Mouse (Mus musculus): ENCODE measurements around the gene Spata13.

Spata13 gene

DNA sequence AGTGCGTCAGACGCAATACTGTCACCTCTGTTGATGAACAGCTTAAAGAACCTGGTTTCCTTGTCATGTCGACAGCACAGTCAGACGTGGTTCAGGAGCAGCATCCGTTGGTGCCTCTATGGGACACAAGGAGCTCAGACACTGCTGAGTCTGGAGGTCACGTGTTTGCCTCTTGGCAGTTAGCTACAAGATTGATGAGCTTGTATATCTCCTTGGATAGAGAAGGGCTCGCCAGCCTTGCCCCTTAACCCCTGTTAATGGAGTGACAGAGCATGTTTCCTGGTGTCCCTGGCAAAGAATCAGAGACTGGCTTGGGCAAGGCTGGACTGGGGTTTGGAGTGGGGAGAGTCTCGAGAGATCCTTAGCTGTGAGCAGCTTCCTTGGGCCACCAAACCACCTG, 4.4 kb downstream of the Spata13 start:
- in situ Hi-C loops (cut with MboI; ENCODE audit: unreplicated experiment in 2 of 2): no loop called here

DNA sequence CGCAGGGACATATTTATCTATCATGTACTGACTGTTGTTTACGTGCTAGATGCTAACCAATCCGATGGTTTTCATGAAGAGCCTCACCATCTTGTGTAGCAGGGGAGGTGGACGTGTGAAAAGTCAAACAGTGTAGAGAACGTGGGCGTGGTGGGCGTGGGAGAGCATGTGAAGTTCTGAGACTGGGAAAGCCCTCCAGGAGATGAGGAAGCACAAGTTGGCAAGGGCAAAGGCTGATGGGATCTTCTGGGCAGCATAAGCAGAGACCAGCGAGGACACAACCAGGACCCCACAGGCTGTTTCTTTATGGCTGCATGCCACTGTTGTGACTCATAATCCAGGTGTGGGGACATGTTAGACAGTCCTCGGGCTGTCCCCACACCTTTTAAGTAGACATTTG, 5.4 kb downstream of the Spata13 start:
- in situ Hi-C loops (cut with MboI; ENCODE audit: unreplicated experiment in 2 of 2): no loop called here

DNA sequence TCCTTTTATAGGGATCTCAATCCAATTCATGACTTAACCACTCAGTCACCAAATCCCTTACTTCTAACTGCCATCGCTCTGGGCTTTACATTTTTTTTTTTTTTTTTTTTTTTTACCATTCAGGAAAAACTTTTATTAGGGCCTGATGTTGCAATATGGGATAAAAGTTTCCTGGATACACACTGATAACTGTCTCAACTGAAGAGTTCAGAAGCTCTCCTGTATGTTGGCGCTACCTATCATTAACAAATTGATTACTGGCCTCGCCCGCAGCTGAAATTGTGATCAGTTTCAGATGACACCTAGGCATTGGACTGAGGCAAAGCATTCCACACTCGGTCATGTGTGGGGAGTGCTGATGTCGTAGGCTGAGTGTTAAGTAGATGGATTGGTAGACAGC, 7.3 kb downstream of the Spata13 start:
- in situ Hi-C loops (cut with MboI; ENCODE audit: unreplicated experiment in 2 of 2): loop anchor here in 1 of 2 experiments (5.0 kb wide), 1 partner anchor 41 kb away; no protein-coding TSS in a partner anchor

DNA sequence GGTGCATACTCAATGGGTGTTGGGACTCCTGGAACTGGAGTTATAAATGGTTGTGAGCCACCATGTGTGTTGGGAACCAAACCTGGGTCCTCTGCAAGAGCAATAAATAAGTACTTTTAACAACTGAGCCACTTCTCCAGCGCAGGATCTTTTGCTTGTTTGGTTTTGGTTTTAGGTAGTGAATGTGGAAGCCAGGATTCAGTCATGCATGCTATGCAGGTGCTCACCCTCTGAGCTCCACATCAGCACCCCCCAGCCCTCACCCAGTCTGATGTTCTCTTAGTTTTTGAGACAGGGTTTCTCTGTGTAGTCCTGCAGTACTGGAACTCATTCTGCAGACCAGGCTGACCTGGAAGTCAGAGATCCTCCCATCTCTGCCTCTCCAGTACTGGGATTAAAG, 8.3 kb downstream of the Spata13 start:
- in situ Hi-C loops (cut with MboI; ENCODE audit: unreplicated experiment in 2 of 2): loop anchor here in 1 of 2 experiments (5.0 kb wide), 1 partner anchor 40 kb away; no protein-coding TSS in a partner anchor

DNA sequence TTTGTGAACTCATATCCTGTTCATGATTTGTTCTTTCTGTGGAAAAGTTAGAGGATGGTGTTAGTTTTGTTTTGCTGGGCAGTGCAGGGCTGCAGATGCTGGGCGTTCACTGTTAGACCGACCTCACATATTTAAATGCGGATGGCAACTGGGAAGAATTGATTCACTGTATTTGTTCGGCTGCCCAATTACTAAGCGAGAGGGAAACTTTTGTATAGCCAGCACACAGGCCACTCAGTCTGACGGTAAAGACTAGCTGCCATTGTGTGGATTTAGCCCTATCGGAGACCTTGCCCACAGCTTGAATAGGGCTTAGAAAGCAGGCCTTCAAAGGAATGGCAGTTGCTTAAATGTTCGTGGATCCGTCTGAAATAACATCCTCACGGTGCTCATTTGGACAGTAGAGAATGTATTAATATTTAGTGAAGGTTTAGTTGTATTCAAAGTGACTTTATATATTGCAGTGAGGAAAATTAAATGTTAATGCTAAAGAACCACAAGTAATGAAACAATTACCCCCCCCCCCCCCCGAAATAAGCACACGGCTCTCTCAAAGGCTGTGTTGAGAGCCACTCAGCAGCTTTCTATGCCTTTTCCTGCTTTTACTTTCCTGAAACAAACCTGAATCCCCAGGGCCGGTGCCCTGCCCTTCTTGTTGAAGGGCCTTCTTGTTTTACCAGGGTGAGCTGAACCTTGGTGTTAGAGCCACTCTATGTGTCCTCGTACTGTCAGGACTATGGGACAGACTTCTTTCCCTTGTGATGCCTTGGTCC, 9.5 kb downstream of the Spata13 start:
- in situ Hi-C loops (cut with MboI; ENCODE audit: unreplicated experiment in 2 of 2): loop anchor here in 1 of 2 experiments (5.0 kb wide), 1 partner anchor 39 kb away; no protein-coding TSS in a partner anchor

DNA sequence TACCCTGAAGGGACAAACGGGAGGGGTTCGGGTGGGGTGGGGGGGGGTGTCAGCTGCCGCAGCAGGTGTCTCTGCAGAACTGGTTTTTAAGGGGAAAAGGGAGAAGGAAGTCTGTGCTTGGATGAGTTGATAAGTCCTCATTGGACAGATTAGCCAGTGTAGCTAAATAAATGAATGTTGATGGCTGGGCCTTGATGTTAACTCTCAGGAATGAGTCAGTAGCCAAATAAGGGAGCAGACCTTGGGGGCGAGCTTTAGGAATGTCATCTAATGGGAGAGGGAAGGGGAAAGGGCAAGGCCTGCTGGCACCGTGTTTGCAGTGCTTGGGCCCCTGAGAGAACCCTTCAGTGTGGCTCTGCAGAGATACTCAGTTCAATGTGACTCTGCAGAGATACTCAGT, 12.6 kb downstream of the Spata13 start:
- in situ Hi-C loops (cut with MboI; ENCODE audit: unreplicated experiment in 2 of 2): no loop called here

DNA sequence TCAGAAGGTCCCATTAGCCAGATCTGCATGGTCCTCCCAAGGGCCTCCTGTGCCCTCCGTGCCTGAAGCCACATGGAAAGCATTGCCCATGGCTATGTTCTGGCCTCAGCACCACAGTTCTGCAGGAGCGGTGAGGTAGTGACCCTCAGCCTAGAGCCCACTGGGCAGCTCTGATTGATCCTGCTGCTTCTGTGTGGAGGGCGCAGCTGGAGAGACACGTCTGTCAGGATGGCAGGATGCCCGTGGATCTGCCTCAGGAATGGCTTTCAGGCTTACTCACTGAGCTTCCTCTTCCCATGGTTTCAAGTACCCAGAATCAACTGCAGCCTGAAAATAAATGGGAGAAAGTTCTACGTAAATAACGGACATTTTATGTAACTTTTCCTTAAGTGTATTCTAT, 14.1 kb downstream of the Spata13 start:
- in situ Hi-C loops (cut with MboI; ENCODE audit: unreplicated experiment in 2 of 2): no loop called here

DNA sequence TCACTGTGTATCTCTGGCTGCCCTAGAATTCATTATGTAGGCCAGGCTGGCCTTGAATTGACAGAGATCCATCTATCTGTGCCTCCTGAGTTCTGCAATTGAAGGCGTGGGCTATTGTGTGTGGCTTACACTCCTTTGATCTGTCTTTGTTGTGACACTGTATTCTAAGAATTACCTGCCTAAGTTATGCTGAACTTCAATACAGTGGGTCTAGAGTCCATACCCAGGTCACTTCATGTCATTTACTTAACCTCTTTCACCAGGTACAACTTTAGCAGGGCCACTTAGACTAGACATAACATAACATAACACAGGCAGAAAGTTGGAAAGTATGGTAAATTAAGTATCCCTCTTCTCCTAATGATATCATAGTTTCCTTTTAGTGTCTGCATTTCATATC, 15.2 kb downstream of the Spata13 start:
- in situ Hi-C loops (cut with MboI; ENCODE audit: unreplicated experiment in 2 of 2): no loop called here

DNA sequence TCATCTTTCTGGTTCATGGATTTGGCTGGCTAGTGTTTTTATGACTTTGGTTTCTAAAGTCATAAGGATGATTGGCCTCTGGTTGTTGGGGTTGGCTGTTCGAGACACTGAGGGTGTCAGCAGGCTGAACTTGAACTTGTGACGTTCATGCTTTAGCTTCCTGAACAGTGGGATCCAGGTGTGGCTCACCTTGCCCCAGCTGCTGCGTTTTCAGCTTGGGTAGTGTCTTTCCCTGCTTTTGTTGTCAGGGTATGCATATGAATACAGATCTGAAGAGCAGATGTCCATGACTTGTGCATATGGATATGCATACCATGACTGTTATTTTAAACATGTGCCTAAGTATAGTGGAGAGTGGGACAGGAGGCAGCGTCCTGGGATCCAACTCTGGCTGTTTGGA, 19.4 kb downstream of the Spata13 start:
- in situ Hi-C loops (cut with MboI; ENCODE audit: unreplicated experiment in 2 of 2): no loop called here

DNA sequence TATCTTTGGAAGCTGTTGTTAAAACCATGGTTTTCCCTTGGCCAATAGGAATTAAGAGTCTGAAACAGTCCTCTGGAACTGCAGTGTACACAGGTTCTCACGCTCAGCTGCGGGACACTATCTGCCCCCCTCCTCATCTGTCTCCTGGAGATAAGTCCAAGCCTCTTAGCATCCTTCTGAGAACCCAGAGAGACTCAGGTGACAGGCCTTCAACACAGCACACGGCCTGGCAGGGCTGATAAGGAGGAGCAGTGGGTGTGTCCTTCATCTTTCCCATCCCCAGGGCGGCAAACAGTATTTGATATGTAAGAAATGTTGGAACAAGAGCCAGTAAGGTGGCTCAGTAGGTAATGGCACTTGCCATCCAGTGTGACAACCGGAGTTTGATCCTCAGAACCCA, 20.2 kb downstream of the Spata13 start:
- in situ Hi-C loops (cut with MboI; ENCODE audit: unreplicated experiment in 2 of 2): no loop called here

DNA sequence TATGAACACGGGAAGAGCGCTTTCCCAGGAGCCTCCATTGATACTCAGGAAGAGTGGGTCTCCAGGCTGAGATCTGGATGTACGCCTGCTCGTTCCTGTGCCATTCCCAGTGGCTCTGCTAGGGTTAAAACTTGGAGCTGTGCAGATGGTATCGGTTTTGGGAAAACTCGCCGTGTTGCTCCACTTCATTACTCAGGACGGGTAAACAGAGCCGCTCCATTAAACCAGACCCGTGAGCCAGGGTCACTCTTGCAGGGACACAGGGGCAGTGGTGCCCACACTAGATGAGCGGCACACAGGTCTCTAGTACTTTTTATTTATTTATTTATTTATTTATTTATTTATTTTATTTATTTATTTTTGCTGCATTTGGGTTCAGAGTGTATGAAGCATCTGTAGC, 20.9 kb downstream of the Spata13 start:
- in situ Hi-C loops (cut with MboI; ENCODE audit: unreplicated experiment in 2 of 2): no loop called here

DNA sequence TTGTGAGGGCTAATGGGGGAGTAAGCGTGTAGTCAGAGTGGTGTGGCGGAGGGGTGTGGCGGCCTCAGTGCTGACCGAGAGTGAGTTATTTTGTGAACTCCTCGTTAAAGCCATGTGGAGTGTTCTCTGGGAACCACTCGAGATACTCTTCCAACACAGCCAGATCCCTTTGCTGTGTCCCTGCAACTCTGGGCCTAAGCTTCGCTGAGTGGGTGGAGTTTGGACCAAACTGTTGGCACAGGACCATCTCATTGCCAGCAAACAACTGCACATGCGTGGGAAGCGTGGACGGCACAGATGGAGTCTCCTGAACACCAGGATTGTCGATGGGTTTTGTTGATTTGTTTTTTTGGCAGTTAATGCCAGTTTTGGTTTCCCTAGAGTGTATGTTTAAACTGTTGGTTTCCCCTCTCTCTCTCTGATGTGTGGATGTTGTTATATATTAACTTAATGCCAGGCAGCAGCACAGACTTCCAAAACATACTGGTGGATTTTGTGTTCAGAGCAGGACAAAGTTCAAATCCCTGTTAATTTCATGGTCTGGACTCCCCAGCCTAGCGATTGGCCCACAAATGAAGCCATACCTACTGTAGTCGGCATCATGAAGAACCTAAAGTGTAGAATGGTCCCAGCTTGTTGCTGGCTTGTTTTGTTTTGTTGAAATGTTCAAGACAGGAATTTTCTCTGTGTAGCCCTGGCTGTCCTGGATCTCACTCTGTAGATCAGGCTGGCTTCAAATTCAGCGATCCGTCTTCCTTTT, 22.3 kb downstream of the Spata13 start:
- in situ Hi-C loops (cut with MboI; ENCODE audit: unreplicated experiment in 2 of 2): no loop called here

DNA sequence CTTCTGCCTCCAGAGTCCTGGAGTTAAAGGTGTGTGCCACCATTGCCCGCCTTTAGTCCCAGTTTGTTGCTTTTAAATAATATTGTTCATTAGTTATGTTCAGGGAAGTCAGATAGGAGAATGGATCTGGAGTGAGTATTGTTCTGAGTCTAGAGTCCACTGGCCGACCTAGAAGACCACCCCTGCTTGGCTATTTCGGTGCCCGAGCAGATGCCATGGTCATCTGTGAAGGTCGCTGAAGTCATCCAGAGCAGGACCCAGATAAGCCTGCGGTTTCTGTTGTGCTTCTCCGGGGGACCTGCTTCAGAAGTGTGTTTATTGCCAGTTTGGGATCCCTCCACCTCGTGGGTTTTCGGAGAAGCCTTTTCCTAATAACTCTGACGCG, 22.9 kb downstream of the Spata13 start:
- in situ Hi-C loops (cut with MboI; ENCODE audit: unreplicated experiment in 2 of 2): no loop called here

DNA sequence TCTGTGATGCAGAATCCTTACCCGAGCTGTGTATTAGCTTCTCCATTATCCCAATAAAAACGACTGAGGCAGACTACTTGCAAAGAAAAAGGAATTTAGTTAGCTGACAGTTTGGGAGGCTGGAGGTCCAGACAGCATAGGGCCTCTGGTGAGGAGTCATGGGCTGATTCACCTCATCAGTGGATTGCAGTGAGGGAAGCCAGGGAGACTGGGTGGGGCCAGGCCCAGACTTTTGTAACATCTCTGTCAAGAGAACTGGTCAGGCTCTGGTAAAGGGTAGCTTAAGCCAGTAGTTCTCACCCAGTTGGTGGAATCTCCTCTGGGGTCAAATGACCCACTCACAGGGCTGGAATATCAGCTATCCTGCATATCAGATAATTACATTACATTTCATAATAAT, 24.1 kb downstream of the Spata13 start:
- in situ Hi-C loops (cut with MboI; ENCODE audit: unreplicated experiment in 2 of 2): no loop called here

DNA sequence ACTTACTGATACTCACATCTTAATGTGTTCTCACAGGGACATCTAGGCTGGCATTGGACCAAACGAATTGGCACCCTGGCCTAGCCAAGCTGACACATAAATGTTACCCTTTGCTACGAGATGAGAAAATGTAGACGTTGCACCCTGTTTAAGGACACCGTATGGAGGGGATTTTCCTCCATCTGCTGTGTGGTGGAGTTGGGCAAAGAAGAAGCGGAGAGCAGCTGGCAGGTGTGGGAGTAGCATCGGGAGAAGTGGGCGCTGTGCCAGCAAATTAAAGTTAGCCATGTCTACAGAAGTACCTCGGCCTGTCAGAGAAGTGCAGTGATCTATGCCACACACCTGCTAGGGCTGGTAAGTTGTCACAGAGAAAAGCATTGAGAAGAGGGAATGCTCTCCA, 25.7 kb downstream of the Spata13 start:
- in situ Hi-C loops (cut with MboI; ENCODE audit: unreplicated experiment in 2 of 2): no loop called here

DNA sequence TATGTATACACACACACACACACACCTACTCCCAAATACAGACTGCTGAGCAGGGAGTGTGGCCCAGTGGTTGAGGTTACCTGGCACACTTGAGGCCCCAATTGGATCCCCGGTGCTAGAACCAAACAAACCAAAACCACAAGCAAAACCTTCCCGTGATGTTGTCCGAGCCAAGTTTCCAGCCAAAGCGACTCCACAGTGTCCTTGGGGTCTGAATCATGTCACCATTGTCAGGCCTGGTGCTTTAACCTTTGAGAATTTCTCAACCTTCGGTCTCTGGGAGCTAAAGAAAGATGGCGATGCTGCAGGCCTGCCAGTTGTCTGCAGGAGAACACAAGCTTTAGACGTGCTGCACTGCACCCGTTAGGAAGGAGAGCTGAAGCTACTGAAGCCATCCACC, 26.8 kb downstream of the Spata13 start:
- in situ Hi-C loops (cut with MboI; ENCODE audit: unreplicated experiment in 2 of 2): no loop called here

DNA sequence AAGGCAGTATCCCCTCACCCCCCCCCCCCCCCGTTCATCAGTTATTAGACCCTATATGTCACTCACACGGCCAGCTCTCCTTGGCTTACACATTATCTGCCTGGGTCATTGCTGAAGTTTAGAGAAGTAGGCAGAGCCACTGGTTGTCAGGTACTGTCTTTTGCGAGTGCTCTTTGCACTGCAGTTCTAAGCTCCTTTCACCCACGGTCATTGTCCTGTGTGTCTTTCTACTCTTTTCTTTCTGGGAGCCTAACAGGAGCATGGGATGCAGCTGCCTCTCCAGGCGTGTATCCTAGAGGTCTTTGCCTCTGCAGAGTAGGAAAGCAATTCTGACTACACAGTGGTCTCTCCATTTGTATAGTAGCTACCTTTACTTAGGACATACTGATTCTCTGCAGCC, 27.5 kb downstream of the Spata13 start:
- in situ Hi-C loops (cut with MboI; ENCODE audit: unreplicated experiment in 2 of 2): no loop called here

DNA sequence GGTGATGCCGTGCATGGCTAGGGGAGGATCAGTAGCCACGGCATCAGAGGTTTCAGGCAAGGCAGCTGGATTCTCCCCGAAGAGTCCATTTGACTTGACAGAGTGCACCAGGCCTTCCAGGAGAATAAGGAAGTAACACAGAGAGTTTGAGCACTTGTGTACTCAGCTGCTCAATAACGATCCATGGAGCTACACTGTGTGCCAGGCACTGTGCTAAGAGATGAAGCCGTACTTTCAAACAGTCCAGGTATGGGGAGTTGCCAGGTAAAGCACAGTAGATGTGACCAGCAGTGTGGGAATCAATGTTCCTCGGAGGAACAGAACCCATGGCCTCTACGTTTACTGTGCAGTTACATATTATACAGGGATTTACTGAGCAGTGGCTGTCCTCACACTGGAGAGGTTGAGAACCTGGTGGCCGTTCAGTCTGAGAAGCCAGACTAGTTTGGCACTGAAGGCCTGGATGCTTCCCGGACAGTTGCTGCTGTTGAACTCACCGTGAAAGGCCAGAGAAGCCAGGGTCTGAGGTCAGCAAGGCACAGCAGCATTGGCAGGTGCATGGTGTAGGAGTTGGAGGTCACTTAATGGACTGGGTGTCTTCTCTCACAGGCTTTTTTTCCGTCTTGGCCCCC, 29.6 kb downstream of the Spata13 start:
- in situ Hi-C loops (cut with MboI; ENCODE audit: unreplicated experiment in 2 of 2): no loop called here

DNA sequence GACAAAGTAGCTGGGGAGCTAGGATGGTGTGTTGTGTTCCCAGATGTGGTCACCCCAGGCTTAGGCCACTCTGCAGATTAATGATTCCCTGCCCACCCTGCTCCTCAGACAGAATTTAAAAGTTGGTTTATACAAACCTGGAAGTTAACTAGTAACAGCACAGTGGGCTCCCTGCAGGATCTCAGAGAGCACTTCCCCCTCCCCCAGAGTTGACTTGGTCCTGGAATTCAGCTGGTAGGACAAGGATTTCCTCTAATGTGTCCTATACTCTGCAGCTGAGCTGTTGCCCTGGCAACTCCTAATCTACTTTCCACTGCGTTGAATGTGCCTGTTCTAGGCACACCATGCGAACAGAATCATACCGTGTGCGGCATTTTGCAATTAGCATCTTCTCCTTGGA, 30.8 kb downstream of the Spata13 start:
- in situ Hi-C loops (cut with MboI; ENCODE audit: unreplicated experiment in 2 of 2): no loop called here

DNA sequence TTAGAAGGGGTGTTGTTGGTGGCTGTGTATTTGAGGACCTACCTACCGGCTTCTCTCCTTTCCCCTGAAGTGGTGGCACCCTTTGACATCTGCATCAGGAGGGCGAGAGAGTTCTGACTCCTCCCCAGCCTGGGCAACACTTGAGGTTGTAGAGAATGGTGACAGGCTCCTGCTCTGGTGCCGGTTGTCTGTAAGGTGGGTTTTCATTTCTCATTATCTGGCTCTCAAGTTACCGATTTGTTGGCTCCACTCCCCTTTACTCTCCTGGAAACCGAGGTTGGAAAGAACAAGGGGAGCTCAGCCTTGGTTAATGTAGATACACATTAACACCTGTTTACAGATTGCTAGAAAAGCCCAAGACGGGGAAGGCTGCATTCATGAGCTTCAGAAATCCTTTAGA, 31.5 kb downstream of the Spata13 start:
- in situ Hi-C loops (cut with MboI; ENCODE audit: unreplicated experiment in 2 of 2): no loop called here

DNA sequence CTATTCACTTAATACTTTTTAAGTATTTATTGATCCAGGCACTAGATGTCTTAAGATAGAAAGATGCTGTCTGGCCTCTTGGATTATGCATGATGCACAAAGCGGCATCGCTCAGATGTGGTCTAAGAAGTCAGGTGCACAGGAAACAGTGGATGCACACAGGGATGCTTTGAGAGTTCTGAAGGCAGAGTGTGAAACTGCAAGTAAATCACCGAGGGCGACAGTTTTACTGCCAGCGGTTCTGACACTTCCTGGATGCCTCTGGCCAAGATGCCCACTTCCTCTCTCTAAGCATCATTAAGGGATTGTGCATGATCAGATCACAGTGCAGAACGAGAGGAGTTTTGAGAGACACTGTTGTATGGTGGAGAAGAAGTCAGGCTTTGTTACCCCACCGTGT, 32.5 kb downstream of the Spata13 start:
- in situ Hi-C loops (cut with MboI; ENCODE audit: unreplicated experiment in 2 of 2): no loop called here

DNA sequence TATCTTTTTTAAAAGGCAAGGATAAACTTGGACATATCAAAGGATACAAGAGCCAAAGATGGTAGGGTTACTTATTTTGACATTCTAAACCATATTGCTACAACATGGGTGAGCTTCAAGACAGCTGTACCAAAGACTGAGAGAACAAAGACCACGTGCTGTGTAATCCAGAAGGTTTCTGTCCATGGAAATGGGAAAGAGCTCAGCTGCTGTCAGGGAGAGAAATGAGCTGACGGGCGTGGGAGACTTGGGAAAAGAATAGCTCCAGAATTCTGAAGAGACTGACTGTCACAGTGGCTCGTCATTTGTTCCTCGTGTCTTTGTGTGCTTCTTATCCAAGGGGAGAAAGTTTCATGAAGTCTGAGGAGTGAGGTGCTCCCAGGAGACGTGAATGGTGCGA, 36.4 kb downstream of the Spata13 start:
- in situ Hi-C loops (cut with MboI; ENCODE audit: unreplicated experiment in 2 of 2): no loop called here
